Mouse (Mus musculus): ENCODE measurements around the gene Spns2.

GRCm38 (mm10) chr11:72419006-72419405 lies 70.7 kb downstream of the Spns2 start:
- TF ChIP-seq CTCF (IDR thresholded peaks at IDR 0.05; ENCODE audit: low read depth), result no peak
- TF ChIP-seq EP300 (IDR thresholded peaks at IDR 0.05; ENCODE audit: low read depth), result no peak

Data from liver, embryonic 14.5 days (tissue).